Mouse (Mus musculus) cerebral cortex, adult 2 months (tissue): ENCODE measurements around the gene Sprr4.

Experiments
- WGBS: fragments of 180-500 bp; shearing (Covaris S2); methylation state at CpG from one replicate; pipeline ENCODE4 v1.1.7; 2018; 5-methylcytosine and 5-hydroxymethylcytosine counted together

Sprr4 gene

GRCm38 (mm10) chr3:92500393-92500792 lies at the start of gene Sprr4:
TSS of gene Sprr4 (minus strand) at chr3:92500493.
- WGBS = 87% methylated on average over 1 of the region's 1 CpGs

- WGBS = 85% methylated on average over 3 of the region's 3 CpGs
These were observed 34.1 kb upstream of the Sprr4 start, which contains the start of gene 2310046K23Rik for GRCm38 (mm10) chr3:92534411-92534810. TSS of gene 2310046K23Rik (minus strand) at chr3:92534511.

- 97% methylated on average over 1 of the region's 1 CpGs for WGBS
These were observed 7.9 kb upstream of the Sprr4 start for GRCm38 (mm10) chr3:92508185-92508584.

GRCm38 (mm10) chr3:92486307-92486706 lies 14.0 kb downstream of the Sprr4 start:
- WGBS = 51% methylated on average over 1 of the region's 1 CpGs

GRCm38 (mm10) chr3:92485863-92486262 lies 14.4 kb downstream of the Sprr4 start, which contains the start of gene Sprr1a:
TSS of gene Sprr1a (minus strand) at chr3:92485895.

GRCm38 (mm10) chr3:92470111-92470510 lies 30.2 kb downstream of the Sprr4 start:
- 88% methylated on average over 2 of the region's 2 CpGs for WGBS

- 86% methylated on average over 1 of the region's 1 CpGs for WGBS
These were observed 33.7 kb downstream of the Sprr4 start for GRCm38 (mm10) chr3:92466576-92466975.

GRCm38 (mm10) chr3:92458620-92459019 lies 41.7 kb downstream of the Sprr4 start, which contains the start of gene Sprr3:
TSS of gene Sprr3 (minus strand) at chr3:92458720.
- 70% methylated on average over 2 of the region's 2 CpGs for WGBS

- 90% methylated on average over 5 of the region's 5 CpGs for WGBS
These were observed 45.1 kb downstream of the Sprr4 start for GRCm38 (mm10) chr3:92455151-92455550.
